8 mouse cellular contexts compared by ENCODE assay signal in genomic region chr19:5729444-5729815, GRCm38 (mm10). TPM values are rescaled to one million over a fixed set of nuclear protein-coding genes. Genes with fewer than 3 reads are reported as not detected.
A peak's percentile ranks its signal among the peaks of the same experiment; 100 is the strongest.
DNase-seq lines count a peak whose midpoint lies in the region; ATAC-seq and TF ChIP-seq lines count a peak whose summit lies in the region.

Gene Fam89b (minus strand): TSS chr19:5729653.

- 0 out of 2 replicates have a peak, but pooled peaks cover 2% of the 10 kb centered on the region for H3K36me3 ChIP-seq in embryonic facial prominence, embryonic 15.5 days
- peaks cover 4% of the 10 kb centered on the region; the same call in 1 of the 2 replicates for H3K36me3 ChIP-seq in kidney, embryonic 14.5 days (ENCODE audit: control insufficient read depth, insufficient read depth, low read length)
- H3K36me3 ChIP-seq in liver, adult 2 months (ENCODE audit: control insufficient read depth, insufficient read depth, low read length), result no peaks in the 10 kb centered on the region
- H3K36me3 ChIP-seq in myocyte (ENCODE audit: control insufficient read depth, insufficient read depth), result no peaks in the 10 kb centered on the region

- no peaks in the 10 kb centered on the region; the same call in 1 of the 2 replicates for H3K79me2 ChIP-seq in liver, adult 2 months (ENCODE audit: control insufficient read depth, insufficient read depth, low read length)
- peaks cover 50% of the 10 kb centered on the region for H3K79me2 ChIP-seq in myocyte (ENCODE audit: control insufficient read depth, insufficient read depth)

- TF ChIP-seq CTCF in bone marrow macrophage, adult 2 months (IDR thresholded peaks at IDR 0.05; ENCODE audit: low read depth, low read length), result no peak
- no peak for TF ChIP-seq CTCF in liver, adult 2 months (IDR thresholded peaks at IDR 0.05; ENCODE audit: low read depth, low read length)

- H3ac ChIP-seq in myocyte (ENCODE audit: control insufficient read depth, insufficient read length), result peak within 1 kb of the TSS; percentile 63

- peak; percentile 93 for TF ChIP-seq POLR2A in bone marrow macrophage, adult 2 months (IDR thresholded peaks at IDR 0.05; ENCODE audit: borderline replicate concordance, low read depth, low read length)
- TF ChIP-seq POLR2A in liver, adult 2 months (IDR thresholded peaks at IDR 0.05; ENCODE audit: extremely low read depth, insufficient read depth, low read length), result peak; percentile 76
- TF ChIP-seq POLR2A in myocyte (IDR thresholded peaks at IDR 0.05; ENCODE audit: insufficient read length, low read depth), result peak; percentile 90

- H3K4me2 ChIP-seq in embryonic facial prominence, embryonic 15.5 days (replicated peaks), result peak within 1 kb of the TSS; percentile 96
- peak within 1 kb of the TSS; percentile 94 for H3K4me2 ChIP-seq in kidney, embryonic 14.5 days (replicated peaks; ENCODE audit: low read depth, low read length)
- peak within 1 kb of the TSS; percentile 97 for H3K4me2 ChIP-seq in myocyte (ENCODE audit: low read depth)

- under 1% methylated on average over 37 of the region's 37 CpGs for WGBS in embryonic facial prominence, embryonic 15.5 days
- under 1% methylated on average over 37 of the region's 37 CpGs for WGBS in kidney, embryonic 14.5 days
- WGBS in liver, adult 2 months, result under 1% methylated on average over 37 of the region's 37 CpGs

- H3K9ac ChIP-seq in embryonic facial prominence, embryonic 15.5 days, result peak within 1 kb of the TSS; percentile 96
- H3K9ac ChIP-seq in kidney, embryonic 14.5 days (ENCODE audit: low read depth, low read length), result peak within 1 kb of the TSS; percentile 99
- peak within 1 kb of the TSS; percentile 89 for H3K9ac ChIP-seq in liver, adult 2 months (ENCODE audit: low read depth, low read length)

- no peaks in the 10 kb centered on the region for H3K9me3 ChIP-seq in embryonic facial prominence, embryonic 15.5 days (replicated peaks)
- H3K9me3 ChIP-seq in kidney, embryonic 14.5 days (ENCODE audit: control insufficient read depth, low read length), result no peaks in the 10 kb centered on the region

- H3K4me3 ChIP-seq in bone marrow macrophage, adult 2 months (ENCODE audit: insufficient read depth, low read length), result peak within 1 kb of the TSS; percentile 96
- peak within 1 kb of the TSS; percentile 80 for H3K4me3 ChIP-seq in embryonic facial prominence, embryonic 15.5 days (replicated peaks)
- H3K4me3 ChIP-seq in kidney, embryonic 14.5 days (ENCODE audit: low read length), result peak within 1 kb of the TSS; percentile 92
- H3K4me3 ChIP-seq in liver, adult 2 months (ENCODE audit: insufficient read depth, low read depth, low read length), result peak within 1 kb of the TSS; percentile 88
- H3K4me3 ChIP-seq in myocyte, result peak within 1 kb of the TSS; percentile 93

- no peaks in the 10 kb centered on the region for H3K27me3 ChIP-seq in embryonic facial prominence, embryonic 15.5 days
- no peaks in the 10 kb centered on the region for H3K27me3 ChIP-seq in kidney, embryonic 14.5 days (ENCODE audit: control insufficient read depth, insufficient read depth, low read length)
- no peaks in the 10 kb centered on the region for H3K27me3 ChIP-seq in liver, adult 2 months (ENCODE audit: control insufficient read depth, insufficient read depth, low read length)
- H3K27me3 ChIP-seq in myocyte (ENCODE audit: control insufficient read depth, insufficient read depth, insufficient read length), result no peaks in the 10 kb centered on the region

- DNase-seq in A20 (ENCODE audit: low read depth, low spot score), result peak; percentile 89
- peak; percentile 90 to 92 for DNase-seq in heart, adult 9 months (ENCODE audit: low spot score in 2 of 2)
- peak; percentile 66 for DNase-seq in liver, adult 2 months (ENCODE audit: extremely low read depth, low read depth, low spot score)
- DNase-seq in spleen, postnatal 4 days (ENCODE audit: low spot score in 2 of 2), result peak; percentile 92 to 94

- peak; percentile 81 for ATAC-seq in embryonic facial prominence, embryonic 15.5 days (ENCODE audit: insufficient number of reproducible peaks, low FRiP score, low TSS enrichment, low read depth)
- ATAC-seq in kidney, embryonic 14.5 days (ENCODE audit: low FRiP score, low TSS enrichment), result peak; percentile 82

- H3K4me1 ChIP-seq in bone marrow macrophage, adult 2 months (ENCODE audit: control insufficient read depth, insufficient read depth, low read length), result peaks cover 14% of the 10 kb centered on the region; the same call in 1 of the 2 replicates
- H3K4me1 ChIP-seq in embryonic facial prominence, embryonic 15.5 days, result peaks cover 66% of the 10 kb centered on the region
- peaks cover 41% of the 10 kb centered on the region for H3K4me1 ChIP-seq in kidney, embryonic 14.5 days (ENCODE audit: control insufficient read depth, insufficient read depth, low read length)
- H3K4me1 ChIP-seq in liver, adult 2 months (ENCODE audit: control insufficient read depth, insufficient read depth, low read length), result peaks cover 18% of the 10 kb centered on the region

- H3K27ac ChIP-seq in bone marrow macrophage, adult 2 months (ENCODE audit: insufficient read depth, low read depth, low read length), result peak within 1 kb of the TSS; percentile 87
- H3K27ac ChIP-seq in embryonic facial prominence, embryonic 15.5 days (replicated peaks), result peak within 1 kb of the TSS; percentile 91
- H3K27ac ChIP-seq in kidney, embryonic 14.5 days (ENCODE audit: low read depth, low read length), result peak within 1 kb of the TSS; percentile 93
- H3K27ac ChIP-seq in liver, adult 2 months (replicated peaks; ENCODE audit: insufficient read depth, low read depth, low read length), result peak within 1 kb of the TSS; percentile 66

TF ChIP-seq in myocyte, 11 proteins besides CTCF, POLR2A, EP300 and RAD21:
- peak; percentile 84 for TF ChIP-seq POLR2AphosphoS2 (IDR thresholded peaks at IDR 0.05; ENCODE audit: insufficient read length, low read depth)
- TF ChIP-seq TCF12 (IDR thresholded peaks at IDR 0.05; ENCODE audit: insufficient read depth, poor library complexity, severe bottlenecking), result no peak
- no peak for TF ChIP-seq E2F4 (IDR thresholded peaks at IDR 0.05; ENCODE audit: insufficient read depth)
- no peak for TF ChIP-seq MYOD1 (IDR thresholded peaks at IDR 0.05; ENCODE audit: control insufficient read depth in 1 of 3, insufficient read length in 2 of 3, low read depth in 2 of 3)
- TF ChIP-seq TCF3 (IDR thresholded peaks at IDR 0.05; ENCODE audit: insufficient read length, low read depth), result no peak
- TF ChIP-seq SRF (IDR thresholded peaks at IDR 0.05; ENCODE audit: control insufficient read depth, insufficient read length, low read depth), result no peak
- TF ChIP-seq USF1 (IDR thresholded peaks at IDR 0.05; ENCODE audit: low read depth), result no peak
- TF ChIP-seq MYOG (IDR thresholded peaks at IDR 0.05; ENCODE audit: control insufficient read depth in 1 of 3, insufficient read depth in 1 of 3, insufficient read length in 2 of 3, low read depth in 2 of 3), result no peak
- no peak for TF ChIP-seq REST (IDR thresholded peaks at IDR 0.05; ENCODE audit: insufficient read depth, insufficient read length)

RNA-seq across cellular contexts. Expression of gene Fam89b, which starts in this region (rescaled TPM):
- polyA plus RNA-seq in bone marrow macrophage, adult 2 months (2012; ENCODE audit: insufficient read depth, insufficient read length, missing spikeins), result 167 and 176 TPM in 2 replicates
- polyA plus RNA-seq in embryonic facial prominence, embryonic 15.5 days (2015; fragmentation: Nextera tagmentation; extraction: Ambion mirVana), result 110 and 111 TPM in 2 replicates
- 92.8 and 114 TPM in 2 replicates for polyA plus RNA-seq in kidney, embryonic 14.5 days (2014; fragmentation: Nextera tagmentation; extraction: Ambion mirVana)
- 6.8 and 9.9 TPM in 2 replicates for total RNA-seq in liver, adult 2 months (2014; rRNA removed)
- polyA plus RNA-seq in liver, adult 2 months (2012; rRNA removed), result 51.7 and 56.6 TPM in 2 replicates
- polyA plus RNA-seq in myocyte (2012; fragmentation: generic; extraction: Trizol), result 77.4 TPM

Comparison
In these comparisons a context has a peak if more than half of its experiments do, and no peak if none do; other contexts are left out.
1. Peak in every context shown above with its lines: DNase-seq, ATAC-seq, H3K4me3 ChIP-seq and H3K27ac ChIP-seq.